Mouse (Mus musculus) hindbrain, embryonic 12.5 days (tissue): ENCODE measurements around the gene Mrgprb2. TPM values are rescaled to one million over a fixed set of nuclear protein-coding genes. Genes with fewer than 3 reads are reported as not detected.

ENCODE experiments used
- ATAC-seq: fragments of 200-750 bp; cut with Nextera tagmentation; 2 replicates; pipeline ENCODE4 v1.8.0; 2017; ENCODE audit warnings: moderate TSS enrichment; ENCODE audit not compliant: low FRiP score
- H3K27ac ChIP-seq: fragments of 300-500 bp; sonication (generic); 2 replicates; pipeline ENCODE4 v1.5.1; 2016; ENCODE audit warnings: mild to moderate bottlenecking
- H3K27me3 ChIP-seq: fragments of 300-500 bp; sonication (generic); 2 replicates; pipeline ENCODE4 v1.6.1; 2016; ENCODE audit warnings: mild to moderate bottlenecking
- H3K36me3 ChIP-seq: fragments of 300-500 bp; sonication (generic); 2 replicates; pipeline ENCODE4 v1.6.1; 2016; ENCODE audit warnings: mild to moderate bottlenecking
- H3K4me1 ChIP-seq: fragments of 300-500 bp; sonication (generic); 2 replicates; pipeline ENCODE4 v1.6.1; 2016
- H3K4me2 ChIP-seq: fragments of 300-500 bp; sonication (generic); replicated peaks from 2 replicates; pipeline ENCODE4 v1.6.1; 2016; ENCODE audit warnings: mild to moderate bottlenecking
- H3K4me3 ChIP-seq: fragments of 300-500 bp; sonication (generic); 2 replicates; pipeline ENCODE4 v1.5.1; 2016; ENCODE audit warnings: mild to moderate bottlenecking
- H3K9ac ChIP-seq: fragments of 300-500 bp; sonication (generic); 2 replicates; pipeline ENCODE4 v1.6.1; 2016; ENCODE audit warnings: mild to moderate bottlenecking, moderate library complexity
- H3K9me3 ChIP-seq: fragments of 300-500 bp; sonication (generic); replicated peaks from 2 replicates; pipeline ENCODE4 v1.6.1; 2016; ENCODE audit warnings: mild to moderate bottlenecking
- polyA plus RNA-seq: library from polyadenylated mRNA; unstranded; fragments of >200 nt; fragmentation: Nextera tagmentation; extraction: Ambion mirVana; gene quantifications from 2 replicates; pipeline ENCODE4 v1.2.1, GENCODE M21; 2016

The Mrgprb2 gene
- not detected in 2 replicates for polyA plus RNA-seq

GRCm38 (mm10) chr7:48557986-48558385 is at the start of gene Mrgprb2:
Gene Mrgprb2, minus strand, starts transcription at chr7:48558086.
- H3K27me3 ChIP-seq: no peaks in the 10 kb centered on the region
- H3K27ac ChIP-seq: no peak within 1 kb of the TSS
- no peak within 1 kb of the TSS for H3K9ac ChIP-seq
- no peak for ATAC-seq
- H3K4me2 ChIP-seq: no peak within 1 kb of the TSS
- no peaks in the 10 kb centered on the region for H3K36me3 ChIP-seq
- H3K4me1 ChIP-seq: no peaks in the 10 kb centered on the region
- no peak within 1 kb of the TSS for H3K4me3 ChIP-seq
- peaks cover 5% of the 10 kb centered on the region; the same call in 1 of the 2 replicates for H3K9me3 ChIP-seq

Other genes starting within 250 kb of the Mrgprb2 start
- not detected in 2 replicates for gene Mrgprb8, start 169.6 kb downstream of the Mrgprb2 start, polyA plus RNA-seq
- not detected in 2 replicates for gene Mrgprb1, start 101.7 kb downstream of the Mrgprb2 start, polyA plus RNA-seq
- not detected in 2 replicates for gene Mrgprx2, start 58.8 kb downstream of the Mrgprb2 start, polyA plus RNA-seq
- gene Mrgprb3, start 85.7 kb upstream of the Mrgprb2 start, polyA plus RNA-seq: not detected in 2 replicates
- 36.3 and 40.6 TPM in 2 replicates for gene Zdhhc13, start 230.9 kb upstream of the Mrgprb2 start, polyA plus RNA-seq